Mouse (Mus musculus): ENCODE results near the gene Dpp7.

Dpp7 gene

DNA sequence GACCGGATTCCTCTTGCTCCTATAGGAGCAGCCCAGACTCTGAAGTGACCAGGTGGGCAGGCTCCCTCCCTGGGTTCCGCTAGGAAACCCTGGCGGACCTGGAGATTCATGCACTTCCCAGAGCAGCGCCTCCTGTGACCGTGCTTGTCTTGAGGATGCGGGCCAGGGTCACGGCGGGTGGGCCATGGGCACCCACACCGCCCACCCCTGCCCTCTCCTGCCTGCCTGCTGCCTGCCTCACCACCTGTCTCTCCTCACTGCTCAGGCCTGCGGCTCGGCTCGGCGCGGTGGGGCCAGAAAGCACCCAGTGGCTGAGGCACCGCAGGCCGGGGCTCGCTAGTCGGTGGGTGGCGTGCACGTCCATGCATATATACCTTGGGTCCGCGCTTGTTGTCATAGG is 45.2 kb downstream of the Dpp7 start:
- no peak for DNase-seq (ENCODE audit: low read depth, low spot score)

- DNase-seq (ENCODE audit: low read depth, low spot score): no peak
Measured at GRCm38 (mm10) chr2:25310180-25310579, 46.0 kb downstream of the Dpp7 start.

DNA sequence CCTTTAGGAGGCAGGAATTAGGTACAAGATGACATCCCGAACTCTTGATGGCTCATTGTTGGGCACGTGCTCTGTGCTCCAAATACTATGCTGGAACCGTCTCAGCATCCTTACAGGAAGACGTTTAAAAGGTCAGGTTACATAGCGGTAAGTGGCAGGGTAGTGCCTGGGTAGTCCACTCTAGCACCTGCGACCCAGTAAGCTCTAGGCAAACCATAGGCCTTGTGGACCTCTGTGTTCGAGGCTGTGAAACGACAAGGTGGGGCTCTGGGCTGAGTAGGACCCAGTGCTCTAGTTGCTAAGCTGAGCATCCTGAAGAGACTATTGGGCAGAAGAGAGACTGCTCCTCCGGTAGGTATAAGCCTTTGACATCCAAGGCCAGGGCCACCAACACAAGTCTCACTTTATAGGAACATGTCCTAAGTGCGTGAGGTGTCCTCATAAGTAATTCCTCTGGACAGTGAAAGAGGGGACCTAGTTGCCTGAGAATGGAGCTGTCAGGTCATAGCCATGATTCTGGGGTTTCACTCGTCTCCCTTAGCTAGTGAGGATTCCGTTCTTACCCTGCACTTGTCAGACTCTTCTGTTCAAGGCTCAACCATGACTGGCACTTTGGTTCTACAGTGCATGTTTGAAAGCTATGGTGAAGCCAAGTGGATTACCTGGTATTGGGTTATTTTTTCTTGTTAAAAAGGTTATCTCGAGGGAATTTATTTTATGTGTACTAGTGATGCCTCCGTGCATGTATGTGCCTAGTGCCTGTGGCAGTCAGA is 50.4 kb downstream of the Dpp7 start:
- DNase-seq (ENCODE audit: low read depth, low spot score): no peak

GRCm38 (mm10) chr2:25304657-25305541 is 51.3 kb downstream of the Dpp7 start:
- DNase-seq (ENCODE audit: low read depth, low spot score): no peak

GRCm38 (mm10) chr2:25303931-25304656 is 52.1 kb downstream of the Dpp7 start:
- DNase-seq (ENCODE audit: low read depth, low spot score): no peak

DNA sequence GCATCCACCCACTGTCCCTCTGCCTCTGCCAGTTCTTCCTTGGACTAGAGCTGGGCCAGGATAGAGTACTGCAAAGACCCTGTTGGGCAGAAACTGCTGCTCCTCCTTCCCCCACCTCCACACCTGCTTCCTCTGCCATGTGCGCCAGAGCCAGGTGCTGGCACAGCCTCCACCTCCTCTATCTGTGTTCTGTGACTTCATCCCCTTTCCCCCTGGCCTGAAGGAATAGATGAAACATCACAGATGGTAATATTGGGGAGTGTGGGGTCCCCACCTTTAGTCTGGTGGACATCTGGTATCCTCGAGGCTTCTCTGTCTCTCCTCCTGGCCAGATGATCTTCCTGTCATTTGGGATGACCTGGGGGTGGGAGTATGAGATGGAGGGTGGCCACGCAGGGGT is 52.7 kb downstream of the Dpp7 start:
- no peak for DNase-seq (ENCODE audit: low read depth, low spot score)

Measured in retina, adult 2 months (tissue).